Mouse (Mus musculus) heart, embryonic 12.5 days (tissue): ENCODE measurements around the gene Mrnip. TPM values are rescaled to one million over a fixed set of nuclear protein-coding genes. Genes with fewer than 3 reads are reported as not detected.

Experiments used
- ATAC-seq: fragments of 200-750 bp; cut with Nextera tagmentation; 2 replicates; pipeline ENCODE4 v1.8.0; 2017; ENCODE audit warnings: moderate TSS enrichment, moderate library complexity; ENCODE audit not compliant: insufficient number of reproducible peaks, low FRiP score
- H3K27ac ChIP-seq: fragments of 300-500 bp; sonication (generic); 2 replicates; pipeline ENCODE4 v1.5.1; 2016; ENCODE audit warnings: mild to moderate bottlenecking, moderate library complexity; ENCODE audit not compliant: poor library complexity, severe bottlenecking
- H3K27me3 ChIP-seq: fragments of 300-500 bp; sonication (generic); replicated peaks from 2 replicates; pipeline ENCODE4 v1.6.1; 2016; ENCODE audit warnings: mild to moderate bottlenecking, moderate library complexity
- H3K36me3 ChIP-seq: fragments of 300-500 bp; sonication (generic); 2 replicates; pipeline ENCODE4 v1.6.1; 2016; ENCODE audit warnings: mild to moderate bottlenecking, moderate library complexity
- H3K4me1 ChIP-seq: fragments of 300-500 bp; sonication (generic); replicated peaks from 2 replicates; pipeline ENCODE4 v1.6.1; 2016; ENCODE audit warnings: mild to moderate bottlenecking
- H3K4me2 ChIP-seq: fragments of 300-500 bp; sonication (generic); 2 replicates; pipeline ENCODE4 v1.6.1; 2016; ENCODE audit warnings: mild to moderate bottlenecking, moderate library complexity
- H3K4me3 ChIP-seq: fragments of 300-500 bp; sonication (generic); 2 replicates; pipeline ENCODE4 v1.5.1; 2016; ENCODE audit warnings: mild to moderate bottlenecking
- H3K9ac ChIP-seq: fragments of 300-500 bp; sonication (generic); 2 replicates; pipeline ENCODE4 v1.6.1; 2016; ENCODE audit warnings: mild to moderate bottlenecking, moderate library complexity
- H3K9me3 ChIP-seq: fragments of 300-500 bp; sonication (generic); replicated peaks from 2 replicates; pipeline ENCODE4 v1.6.1; 2016; ENCODE audit warnings: mild to moderate bottlenecking, moderate library complexity
- WGBS: fragments of 180-500 bp; shearing (Covaris S2); methylation state at CpG from one replicate; pipeline ENCODE4 v1.1.7; 2016; 5-methylcytosine and 5-hydroxymethylcytosine counted together
- polyA plus RNA-seq: library from polyadenylated mRNA; unstranded; fragments of >200 nt; fragmentation: Nextera tagmentation; extraction: Ambion mirVana; gene quantifications from 2 replicates; pipeline ENCODE4 v1.2.1, GENCODE M21; 2016

Gene Mrnip
- polyA plus RNA-seq, 1 experiment from 2014 or later, result 10.1 TPM

GRCm38 (mm10) chr11:50228772-50229171 lies 54.5 kb downstream of the Mrnip start:
- peaks cover 31% of the 10 kb centered on the region for H3K4me1 ChIP-seq
- no peak overlapping the region for H3K4me3 ChIP-seq
- H3K9me3 ChIP-seq, result no peaks in the 10 kb centered on the region
- H3K36me3 ChIP-seq, result peaks cover 29% of the 10 kb centered on the region
- WGBS, result 40% methylated on average over 3 of the region's 3 CpGs
- peak overlapping the region; percentile 9; the same call in 1 of the 2 replicates for H3K9ac ChIP-seq
- H3K27me3 ChIP-seq, result peaks cover 36% of the 10 kb centered on the region
- no peak overlapping the region for H3K4me2 ChIP-seq
- no peak overlapping the region for H3K27ac ChIP-seq
- no peak for ATAC-seq

- Histone ChIP-seq H3K9ac (0 out of 2 replicates have a peak overlapping the region, but pooled peaks have one; percentile 13), H3K27ac (no peak overlapping the region), H3K4me3 (no peak overlapping the region), H3K4me2 (no peak overlapping the region), H3K4me1 (peaks cover 26% of the 10 kb centered on the region), H3K36me3 (peaks cover 35% of the 10 kb centered on the region), H3K9me3 (no peaks in the 10 kb centered on the region), H3K27me3 (peaks cover 38% of the 10 kb centered on the region)
- 62% methylated on average over 7 of the region's 7 CpGs for WGBS
- no peak for ATAC-seq
These were observed 55.1 kb downstream of the Mrnip start for GRCm38 (mm10) chr11:50229252-50229910.

- Histone ChIP-seq H3K4me3 (peak overlapping the region; percentile 35), H3K9me3 (no peaks in the 10 kb centered on the region), H3K9ac (peak overlapping the region; percentile 47), H3K27me3 (peaks cover 45% of the 10 kb centered on the region), H3K4me2 (peak overlapping the region; percentile 78), H3K27ac (no peak overlapping the region), H3K36me3 (peaks cover 42% of the 10 kb centered on the region), H3K4me1 (peaks cover 26% of the 10 kb centered on the region)
- no peak for ATAC-seq
- 31% methylated on average over 45 of the region's 45 CpGs for WGBS
These were observed 56.4 kb downstream of the Mrnip start for GRCm38 (mm10) chr11:50230481-50231304.

GRCm38 (mm10) chr11:50231411-50231810 lies 57.2 kb downstream of the Mrnip start:
- Histone ChIP-seq H3K9me3 (no peaks in the 10 kb centered on the region), H3K27me3 (peaks cover 49% of the 10 kb centered on the region), H3K4me2 (peak overlapping the region; percentile 78), H3K4me3 (peak overlapping the region; percentile 35; the same call in 1 of the 2 replicates), H3K4me1 (peaks cover 24% of the 10 kb centered on the region), H3K27ac (no peak overlapping the region), H3K36me3 (peaks cover 42% of the 10 kb centered on the region), H3K9ac (no peak overlapping the region)
- no peak for ATAC-seq
- 21% methylated on average over 8 of the region's 8 CpGs for WGBS

GRCm38 (mm10) chr11:50233022-50233421 lies 58.8 kb downstream of the Mrnip start:
- H3K4me1 ChIP-seq, result peaks cover 30% of the 10 kb centered on the region
- H3K9me3 ChIP-seq, result no peaks in the 10 kb centered on the region
- no peak for ATAC-seq
- H3K4me2 ChIP-seq, result no peak overlapping the region
- no peak overlapping the region for H3K27ac ChIP-seq
- 90% methylated on average over 13 of the region's 13 CpGs for whole genome bisulfite sequencing
- no peak overlapping the region for H3K9ac ChIP-seq
- no peak overlapping the region for H3K4me3 ChIP-seq
- H3K27me3 ChIP-seq, result peaks cover 60% of the 10 kb centered on the region
- peaks cover 40% of the 10 kb centered on the region for H3K36me3 ChIP-seq

GRCm38 (mm10) chr11:50233993-50234392 lies 59.7 kb downstream of the Mrnip start:
- H3K36me3 ChIP-seq, result peaks cover 40% of the 10 kb centered on the region
- H3K9ac ChIP-seq, result no peak overlapping the region
- no peak overlapping the region for H3K4me2 ChIP-seq
- 76% methylated on average over 11 of the region's 11 CpGs for WGBS
- ATAC-seq, result no peak
- no peaks in the 10 kb centered on the region for H3K9me3 ChIP-seq
- peaks cover 30% of the 10 kb centered on the region for H3K4me1 ChIP-seq
- no peak overlapping the region for H3K27ac ChIP-seq
- peaks cover 64% of the 10 kb centered on the region for H3K27me3 ChIP-seq
- no peak overlapping the region for H3K4me3 ChIP-seq

GRCm38 (mm10) chr11:50234606-50235005 lies 60.4 kb downstream of the Mrnip start:
- Histone ChIP-seq H3K4me1 (peaks cover 29% of the 10 kb centered on the region), H3K27me3 (peaks cover 64% of the 10 kb centered on the region), H3K4me2 (no peak overlapping the region), H3K9ac (no peak overlapping the region), H3K27ac (no peak overlapping the region), H3K4me3 (no peak overlapping the region), H3K9me3 (no peaks in the 10 kb centered on the region), H3K36me3 (peaks cover 40% of the 10 kb centered on the region)
- ATAC-seq, result no peak
- WGBS, result 93% methylated on average over 25 of the region's 25 CpGs

- H3K27ac ChIP-seq, result no peak overlapping the region
- peaks cover 35% of the 10 kb centered on the region for H3K36me3 ChIP-seq
- peak overlapping the region; percentile 72 for H3K9ac ChIP-seq
- H3K4me1 ChIP-seq, result peaks cover 23% of the 10 kb centered on the region
- H3K27me3 ChIP-seq, result peaks cover 53% of the 10 kb centered on the region
- peak overlapping the region; percentile 99 for H3K4me2 ChIP-seq
- H3K4me3 ChIP-seq, result peak overlapping the region; percentile 68
- H3K9me3 ChIP-seq, result no peaks in the 10 kb centered on the region
- under 1% methylated on average over 27 of the region's 27 CpGs for WGBS
- ATAC-seq, result peak; percentile 94
These were observed 62.3 kb downstream of the Mrnip start for GRCm38 (mm10) chr11:50236540-50236936.

- Histone ChIP-seq H3K27me3 (peaks cover 51% of the 10 kb centered on the region), H3K4me2 (peak overlapping the region; percentile 99), H3K9me3 (no peaks in the 10 kb centered on the region), H3K9ac (peak overlapping the region; percentile 72), H3K36me3 (peaks cover 30% of the 10 kb centered on the region), H3K27ac (no peak overlapping the region), H3K4me3 (peak overlapping the region; percentile 68), H3K4me1 (peaks cover 23% of the 10 kb centered on the region)
- ATAC-seq, result peak; percentile 33
- 2% methylated on average over 66 of the region's 66 CpGs for WGBS
These were observed 62.9 kb downstream of the Mrnip start for GRCm38 (mm10) chr11:50236937-50237835.

- no peak within 1 kb of the TSS for H3K27ac ChIP-seq
- no peaks in the 10 kb centered on the region for H3K9me3 ChIP-seq
- no peak for ATAC-seq
- H3K4me2 ChIP-seq, result peak within 1 kb of the TSS; percentile 99
- H3K36me3 ChIP-seq, result peaks cover 18% of the 10 kb centered on the region
- 23% methylated on average over 10 of the region's 10 CpGs for WGBS
- H3K9ac ChIP-seq, result peak within 1 kb of the TSS; percentile 72; the same call in 1 of the 2 replicates
- peak within 1 kb of the TSS; percentile 68 for H3K4me3 ChIP-seq
- peaks cover 41% of the 10 kb centered on the region for H3K27me3 ChIP-seq
- H3K4me1 ChIP-seq, result peaks cover 23% of the 10 kb centered on the region
These were observed 64.1 kb downstream of the Mrnip start, which contains the start of gene Ltc4s for GRCm38 (mm10) chr11:50238324-50238723. TSS of gene Ltc4s (minus strand) at chr11:50238616.
